Mouse (Mus musculus): ENCODE data around the gene Cpne4. TPM values are rescaled to one million over a fixed set of nuclear protein-coding genes. Genes with fewer than 3 reads are reported as not detected.
A peak's percentile ranks its signal among the peaks of the same experiment; 100 is the strongest.

The Cpne4 gene
- polyA plus RNA-seq, 1 experiment from 2014 or later, result 13.9 TPM

DNA sequence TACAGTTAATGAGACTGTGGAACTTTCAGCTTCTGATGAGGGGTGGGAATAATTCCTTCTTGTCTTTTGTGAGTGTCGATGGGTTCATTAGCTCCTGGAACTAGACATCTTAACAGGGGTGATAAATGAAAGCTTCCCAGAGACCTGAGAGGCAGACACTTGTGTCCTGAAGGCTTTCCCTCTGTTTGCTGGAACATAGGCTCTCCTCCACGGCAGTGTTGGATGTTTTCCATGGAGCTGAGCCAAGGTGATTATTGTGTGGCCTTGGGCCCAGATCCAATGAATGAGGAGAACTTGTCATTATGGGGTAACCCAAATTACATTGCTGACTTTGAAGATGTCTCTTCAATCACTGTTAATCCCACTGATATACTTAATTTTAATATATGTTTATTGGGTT is 146.1 kb downstream of the Cpne4 start:
- ATAC-seq (ENCODE audit: low FRiP score, low read depth), result no peak
- Histone ChIP-seq H3K4me3 (no peak overlapping the region), H3K36me3 (no peaks in the 10 kb centered on the region), H3K9me3 (no peaks in the 10 kb centered on the region), H3K9ac (no peak overlapping the region), H3K27ac (replicated peaks) (no peak overlapping the region), H3K27me3 (no peaks in the 10 kb centered on the region), H3K4me1 (replicated peaks) (0 out of 2 replicates have a peak, but pooled peaks cover 4% of the 10 kb centered on the region), H3K4me2 (no peak overlapping the region)
- WGBS, result 40% methylated on average over 2 of the region's 2 CpGs

DNA sequence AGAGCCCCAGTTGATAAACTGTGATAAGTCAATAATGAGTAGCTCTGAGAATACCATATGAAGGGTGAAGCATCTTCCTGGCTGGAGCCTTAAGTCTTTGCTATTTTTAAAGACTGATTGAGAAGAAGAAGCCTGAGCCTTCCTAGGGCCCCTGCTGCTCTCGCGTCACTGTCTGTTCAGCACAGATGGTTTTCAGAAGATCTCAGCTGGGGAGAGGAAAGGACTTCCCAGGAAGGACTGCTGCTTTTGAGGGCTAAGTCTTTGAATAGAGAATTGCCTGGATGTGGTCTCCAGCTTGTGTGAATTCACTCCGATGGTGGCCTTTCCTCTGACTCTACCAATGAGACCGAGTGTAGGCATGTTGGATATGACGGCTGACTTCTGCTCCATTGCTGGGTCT is 163.7 kb downstream of the Cpne4 start:
- no peak overlapping the region for H3K9ac ChIP-seq
- ATAC-seq (ENCODE audit: low FRiP score, low read depth), result no peak
- no peaks in the 10 kb centered on the region for H3K27me3 ChIP-seq
- no peaks in the 10 kb centered on the region for H3K9me3 ChIP-seq
- no peaks in the 10 kb centered on the region for H3K4me1 ChIP-seq (replicated peaks)
- 92% methylated on average over 5 of the region's 5 CpGs for WGBS
- H3K4me2 ChIP-seq, result no peak overlapping the region
- no peak overlapping the region for H3K4me3 ChIP-seq
- H3K27ac ChIP-seq (replicated peaks), result no peak overlapping the region
- no peaks in the 10 kb centered on the region for H3K36me3 ChIP-seq

DNA sequence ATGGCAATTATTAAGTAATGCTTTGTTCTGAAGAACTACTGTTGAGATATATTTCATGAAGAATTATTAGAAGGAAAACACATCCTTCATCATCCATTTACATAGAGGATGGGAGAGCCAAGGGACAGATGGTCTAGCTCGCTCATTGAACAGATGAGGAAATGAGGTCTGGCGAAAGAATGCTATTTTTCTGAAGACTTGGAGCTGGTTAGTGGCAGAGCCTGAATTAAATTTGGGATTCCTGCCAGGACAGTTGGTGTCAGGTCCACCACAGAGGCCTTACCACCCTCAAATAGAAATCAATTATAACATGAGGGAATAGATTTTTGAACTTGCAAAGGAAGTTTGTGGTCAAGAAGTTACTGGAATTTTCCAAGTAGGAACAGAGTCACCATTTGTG is 178.2 kb downstream of the Cpne4 start:
- Histone ChIP-seq H3K4me3 (no peak overlapping the region), H3K27me3 (no peaks in the 10 kb centered on the region), H3K4me2 (no peak overlapping the region), H3K4me1 (replicated peaks) (no peaks in the 10 kb centered on the region), H3K9me3 (no peaks in the 10 kb centered on the region), H3K27ac (replicated peaks) (no peak overlapping the region), H3K36me3 (no peaks in the 10 kb centered on the region), H3K9ac (no peak overlapping the region)
- 82% methylated on average over 2 of the region's 2 CpGs for whole genome bisulfite sequencing
- no peak for ATAC-seq (ENCODE audit: low FRiP score, low read depth)

DNA sequence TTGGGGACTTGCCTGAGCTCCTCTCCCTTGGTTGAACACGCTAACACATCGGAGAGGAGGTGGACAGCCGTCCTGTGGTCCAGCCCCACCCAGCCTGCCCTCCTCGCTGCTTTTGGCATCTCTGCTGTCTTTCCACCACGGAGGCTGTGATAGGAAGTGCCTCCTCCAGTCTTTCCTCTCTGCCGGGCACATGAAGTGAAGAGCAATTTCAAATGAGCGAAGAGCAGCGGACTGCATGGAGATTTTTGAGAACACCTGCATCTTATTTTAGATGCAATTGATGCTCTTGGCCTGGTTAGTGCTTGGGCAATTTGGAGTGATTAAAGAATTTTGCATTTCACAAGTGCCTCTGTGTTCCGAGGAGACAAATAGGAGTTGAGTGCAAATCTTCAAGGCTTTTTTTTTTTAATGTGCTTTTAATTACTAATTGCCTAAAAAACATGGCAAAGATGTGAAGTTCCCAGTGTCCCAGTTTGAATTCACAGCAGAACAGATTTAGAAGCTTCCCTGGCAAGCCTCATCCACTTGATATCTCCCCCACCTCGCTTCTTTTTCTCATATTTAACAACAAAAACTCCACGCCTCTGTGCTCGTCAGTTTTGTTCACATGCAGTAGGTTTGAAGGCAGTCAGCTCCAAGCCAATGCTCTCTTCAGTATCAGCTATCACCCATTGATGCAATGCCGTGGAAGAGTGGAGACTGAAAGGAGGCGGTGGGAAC is 195.7 kb downstream of the Cpne4 start:
- WGBS, result 83% methylated on average over 14 of the region's 14 CpGs

DNA sequence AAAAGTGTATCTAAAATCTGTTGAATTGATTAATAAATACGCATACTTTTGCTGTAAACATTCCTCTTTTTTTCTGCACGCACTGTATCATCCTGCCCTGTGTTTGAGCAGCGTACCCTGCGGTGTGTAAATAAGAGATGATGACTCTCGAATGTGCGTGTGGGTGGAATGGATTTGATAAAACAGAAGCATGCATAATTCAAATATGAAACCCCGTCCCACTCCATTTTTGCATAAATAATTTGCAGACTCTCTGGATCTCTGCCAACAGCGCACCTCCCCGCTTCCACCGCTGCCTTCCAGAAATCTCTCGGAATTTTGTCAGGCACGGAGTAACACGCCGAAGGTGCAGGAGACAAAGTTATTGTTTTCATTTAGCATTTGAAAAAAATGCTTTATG is 208.4 kb downstream of the Cpne4 start:
- no peak for ATAC-seq (ENCODE audit: low FRiP score, low read depth)
- H3K27ac ChIP-seq (replicated peaks), result no peak overlapping the region
- no peaks in the 10 kb centered on the region for H3K9me3 ChIP-seq
- WGBS, result 60% methylated on average over 14 of the region's 14 CpGs
- no peaks in the 10 kb centered on the region for H3K36me3 ChIP-seq
- no peaks in the 10 kb centered on the region for H3K4me1 ChIP-seq (replicated peaks)
- H3K27me3 ChIP-seq, result no peaks in the 10 kb centered on the region
- no peak overlapping the region for H3K9ac ChIP-seq
- H3K4me2 ChIP-seq, result 0 out of 2 replicates have a peak overlapping the region, but pooled peaks have one; percentile 5
- no peak overlapping the region for H3K4me3 ChIP-seq

More for the DNA sequence above, 195.7 kb downstream of the Cpne4 start:
- Histone ChIP-seq H3K36me3 (no peaks in the 10 kb centered on the region), H3K4me2 (no peak overlapping the region), H3K9ac (no peak overlapping the region), H3K27ac (replicated peaks) (no peak overlapping the region), H3K9me3 (no peaks in the 10 kb centered on the region), H3K4me3 (no peak overlapping the region), H3K27me3 (no peaks in the 10 kb centered on the region), H3K4me1 (replicated peaks) (no peaks in the 10 kb centered on the region)
- ATAC-seq (ENCODE audit: low FRiP score, low read depth), result no peak

DNA sequence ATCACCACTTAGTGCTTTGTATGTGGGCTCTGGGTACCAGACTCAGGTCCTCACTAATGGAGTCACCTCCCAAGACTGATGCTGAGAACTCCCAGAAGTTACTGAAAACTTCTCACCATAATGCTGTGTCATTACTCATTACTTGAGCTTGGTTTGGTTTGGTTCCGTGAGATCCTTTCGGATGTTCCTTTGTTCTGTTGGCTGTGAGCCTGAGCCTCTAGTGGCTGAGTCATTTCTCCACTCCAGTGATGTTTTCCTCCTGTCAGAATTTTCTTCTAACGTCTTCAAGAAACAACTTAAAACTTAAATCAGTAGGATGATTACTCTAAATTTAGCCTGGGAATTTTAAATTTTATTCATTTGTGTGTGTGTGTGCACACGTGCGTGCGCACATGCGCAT is 212.9 kb downstream of the Cpne4 start:
- no peaks in the 10 kb centered on the region for H3K36me3 ChIP-seq
- no peak overlapping the region for H3K4me3 ChIP-seq
- 87% methylated on average over 7 of the region's 7 CpGs for WGBS
- H3K9ac ChIP-seq, result no peak overlapping the region
- no peak for ATAC-seq (ENCODE audit: low FRiP score, low read depth)
- H3K4me1 ChIP-seq (replicated peaks), result no peaks in the 10 kb centered on the region
- H3K27ac ChIP-seq (replicated peaks), result no peak overlapping the region
- H3K9me3 ChIP-seq, result no peaks in the 10 kb centered on the region
- H3K27me3 ChIP-seq, result no peaks in the 10 kb centered on the region
- no peak overlapping the region for H3K4me2 ChIP-seq

DNA sequence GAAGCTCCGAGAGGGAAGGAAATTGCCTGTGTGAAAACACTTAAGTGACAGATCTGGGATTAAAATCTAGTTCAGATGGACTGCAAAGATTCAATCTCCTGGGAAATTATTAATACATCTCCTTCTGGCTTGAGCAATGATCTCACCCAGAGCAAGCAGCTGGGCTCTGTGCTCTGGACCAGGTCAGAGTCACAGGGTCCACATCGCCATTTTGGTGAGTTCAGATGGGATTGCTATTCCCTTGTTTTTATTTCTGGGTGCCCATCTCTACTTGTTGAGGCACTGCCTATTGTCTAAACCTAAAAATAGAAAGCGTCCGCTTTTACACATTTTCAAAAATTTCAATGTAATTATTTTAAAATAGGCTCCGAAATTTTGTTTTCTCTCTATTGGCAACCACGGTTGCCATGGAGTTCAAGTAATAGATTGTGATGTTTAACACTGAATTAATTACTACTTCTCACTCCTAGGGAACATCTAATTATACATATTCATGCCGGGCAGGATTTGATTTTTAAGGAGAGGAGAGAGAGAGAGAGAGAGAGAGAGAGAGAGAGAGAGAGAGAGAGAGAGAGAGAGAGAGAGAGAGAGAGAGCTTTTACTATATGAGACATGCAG is 229.2 kb downstream of the Cpne4 start:
- WGBS, result 75% methylated on average over 7 of the region's 7 CpGs
- no peaks in the 10 kb centered on the region for H3K4me1 ChIP-seq (replicated peaks)

DNA sequence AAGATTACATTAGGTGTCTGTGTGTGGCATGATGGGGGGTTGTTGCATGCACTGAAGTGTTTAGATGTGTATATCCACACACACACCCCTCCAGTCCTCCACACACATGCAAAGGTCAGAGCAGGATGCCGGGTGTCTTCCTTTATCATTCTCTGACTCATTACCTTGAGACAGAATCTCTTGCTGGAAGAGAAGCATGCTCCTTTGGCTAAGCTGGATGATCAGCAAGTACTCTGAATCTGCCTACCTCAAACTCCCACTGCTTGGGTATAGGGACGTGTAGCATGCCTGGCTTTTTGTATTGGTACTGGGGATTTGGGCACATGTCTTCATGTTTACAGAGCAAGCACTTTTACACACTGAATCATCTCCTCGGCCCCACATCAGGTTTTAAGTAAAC is 230.0 kb downstream of the Cpne4 start:
- H3K4me3 ChIP-seq, result no peak overlapping the region
- no peaks in the 10 kb centered on the region for H3K36me3 ChIP-seq
- no peak overlapping the region for H3K27ac ChIP-seq (replicated peaks)
- H3K9me3 ChIP-seq, result no peaks in the 10 kb centered on the region
- no peak overlapping the region for H3K9ac ChIP-seq
- no peak overlapping the region for H3K4me2 ChIP-seq
- no peaks in the 10 kb centered on the region for H3K4me1 ChIP-seq (replicated peaks)
- no peaks in the 10 kb centered on the region for H3K27me3 ChIP-seq
- ATAC-seq (ENCODE audit: low FRiP score, low read depth), result no peak
- 83% methylated on average over 3 of the region's 3 CpGs for WGBS

More for the DNA sequence above, 229.2 kb downstream of the Cpne4 start:
- no peak overlapping the region for H3K27ac ChIP-seq (replicated peaks)
- H3K4me2 ChIP-seq, result no peak overlapping the region
- H3K36me3 ChIP-seq, result no peaks in the 10 kb centered on the region
- no peaks in the 10 kb centered on the region for H3K9me3 ChIP-seq
- no peak for ATAC-seq (ENCODE audit: low FRiP score, low read depth)
- H3K27me3 ChIP-seq, result no peaks in the 10 kb centered on the region
- H3K4me3 ChIP-seq, result no peak overlapping the region
- H3K9ac ChIP-seq, result no peak overlapping the region

DNA sequence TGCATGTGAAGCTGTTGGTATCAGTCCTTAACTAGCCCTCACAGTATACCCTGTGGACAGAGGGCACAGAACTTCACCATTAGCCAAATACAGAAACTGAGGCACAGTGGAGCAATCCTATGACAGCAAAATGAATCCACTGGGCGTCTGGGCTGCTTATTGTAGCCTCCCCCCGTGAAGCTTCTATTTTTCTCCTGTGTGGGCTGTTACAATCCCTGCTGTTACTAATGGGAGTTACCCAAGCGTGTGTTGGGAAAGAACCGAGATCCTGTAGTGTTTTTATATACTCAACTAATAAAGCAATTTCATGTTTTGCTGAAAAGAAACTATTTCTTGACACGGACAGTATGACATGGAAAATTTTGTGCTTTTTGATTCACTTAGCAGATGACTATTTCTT is 230.7 kb downstream of the Cpne4 start:
- Histone ChIP-seq H3K9me3 (no peaks in the 10 kb centered on the region), H3K36me3 (no peaks in the 10 kb centered on the region), H3K27ac (replicated peaks) (no peak overlapping the region), H3K4me3 (no peak overlapping the region), H3K27me3 (no peaks in the 10 kb centered on the region), H3K4me1 (replicated peaks) (no peaks in the 10 kb centered on the region), H3K4me2 (no peak overlapping the region), H3K9ac (no peak overlapping the region)
- ATAC-seq (ENCODE audit: low FRiP score, low read depth), result no peak
- WGBS, result 52% methylated on average over 5 of the region's 5 CpGs

DNA sequence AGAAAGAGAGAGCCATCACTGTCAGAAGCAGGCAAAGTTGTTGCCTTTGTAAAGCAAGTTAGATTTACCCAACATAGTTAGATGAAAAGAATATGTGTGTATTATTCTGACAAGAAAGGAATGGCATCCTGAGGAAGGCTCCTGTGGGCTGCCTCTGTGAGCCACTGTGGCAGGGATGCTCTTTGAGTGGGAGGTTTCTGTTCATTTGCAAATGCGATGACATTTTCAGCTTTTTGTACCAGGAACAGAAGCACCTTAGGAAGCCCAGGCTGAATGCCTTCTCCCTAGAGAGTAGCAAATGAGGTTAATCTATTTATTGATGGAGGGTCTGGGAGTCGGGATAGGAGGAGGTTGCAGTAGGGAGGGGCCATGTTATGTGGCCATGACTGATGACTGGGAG is 249.5 kb downstream of the Cpne4 start:
- WGBS, result 2% methylated on average over 2 of the region's 2 CpGs
- Histone ChIP-seq H3K4me2 (no peak overlapping the region), H3K9me3 (no peaks in the 10 kb centered on the region), H3K36me3 (no peaks in the 10 kb centered on the region), H3K9ac (no peak overlapping the region), H3K27ac (replicated peaks) (no peak overlapping the region), H3K27me3 (no peaks in the 10 kb centered on the region), H3K4me3 (no peak overlapping the region), H3K4me1 (replicated peaks) (no peaks in the 10 kb centered on the region)
- ATAC-seq (ENCODE audit: low FRiP score, low read depth), result no peak

DNA sequence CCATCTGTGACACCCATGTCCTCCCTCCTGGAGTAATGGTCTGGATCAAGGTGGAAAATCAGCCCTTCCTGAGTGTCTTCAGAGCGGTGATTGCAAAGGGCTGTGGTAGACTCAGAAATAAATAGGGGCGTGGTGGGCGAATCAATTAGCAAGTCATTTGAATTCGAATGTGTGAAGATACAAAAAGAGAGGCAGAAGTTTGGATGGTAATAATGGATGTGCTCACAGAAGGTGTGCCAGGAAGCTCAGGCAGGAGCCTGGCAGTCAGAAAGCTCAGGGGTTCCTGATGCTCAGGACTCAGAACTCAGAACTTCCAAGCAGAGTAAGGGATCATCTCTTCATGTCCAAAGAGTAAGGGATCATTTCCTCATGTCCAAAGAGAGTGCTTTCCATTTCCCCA is 257.7 kb downstream of the Cpne4 start:
- Histone ChIP-seq H3K4me2 (no peak overlapping the region), H3K27me3 (no peaks in the 10 kb centered on the region), H3K4me3 (no peak overlapping the region), H3K4me1 (replicated peaks) (no peaks in the 10 kb centered on the region), H3K9ac (no peak overlapping the region), H3K27ac (replicated peaks) (no peak overlapping the region), H3K9me3 (no peaks in the 10 kb centered on the region), H3K36me3 (no peaks in the 10 kb centered on the region)
- WGBS, result 73% methylated on average over 4 of the region's 4 CpGs
- ATAC-seq (ENCODE audit: low FRiP score, low read depth), result no peak

DNA sequence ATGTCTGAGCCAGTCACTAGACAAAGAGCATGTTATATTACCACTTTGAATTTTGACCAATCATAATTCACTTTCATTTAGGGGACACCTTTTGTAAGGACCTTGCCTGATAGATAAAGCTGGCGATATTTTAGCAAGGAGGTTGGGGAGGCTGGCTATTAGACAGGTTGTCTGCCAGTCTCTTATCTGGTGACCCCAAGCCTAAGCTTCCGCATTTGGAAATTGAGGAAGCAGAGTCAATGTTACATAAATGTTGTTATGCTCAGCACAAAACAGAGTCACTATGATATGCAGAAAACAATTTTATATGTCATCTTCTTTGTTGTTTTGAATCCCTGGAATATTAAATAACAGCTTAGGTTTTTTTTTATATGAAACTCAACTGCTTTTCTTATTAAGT is 267.6 kb downstream of the Cpne4 start:
- no peak overlapping the region for H3K4me3 ChIP-seq
- 94% methylated on average over 2 of the region's 2 CpGs for WGBS

DNA sequence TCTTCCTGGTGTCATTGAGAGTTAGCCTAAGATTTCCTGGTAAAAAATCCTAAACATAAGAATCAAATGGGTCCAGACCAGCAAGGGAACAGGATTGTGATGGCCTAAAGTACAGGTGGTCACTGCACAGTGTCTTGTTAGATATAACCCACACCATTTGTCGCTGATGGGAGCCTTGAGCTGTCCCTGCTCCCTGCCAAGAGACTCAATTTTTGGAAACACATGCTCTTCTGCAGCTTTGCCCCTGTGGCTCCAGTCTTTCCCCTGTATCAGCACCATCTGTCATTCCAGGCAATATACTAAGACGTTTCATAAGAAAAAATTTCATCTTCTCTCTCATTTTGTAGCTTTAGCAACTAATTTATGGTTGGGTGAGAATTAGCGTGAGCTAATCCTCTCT is 281.6 kb downstream of the Cpne4 start:
- WGBS, result 64% methylated on average over 3 of the region's 3 CpGs
- H3K36me3 ChIP-seq, result no peaks in the 10 kb centered on the region

More for the DNA sequence above, 267.6 kb downstream of the Cpne4 start:
- no peaks in the 10 kb centered on the region for H3K27me3 ChIP-seq
- no peak overlapping the region for H3K4me2 ChIP-seq
- no peak overlapping the region for H3K9ac ChIP-seq
- H3K4me1 ChIP-seq (replicated peaks), result no peaks in the 10 kb centered on the region
- no peaks in the 10 kb centered on the region for H3K9me3 ChIP-seq
- H3K36me3 ChIP-seq, result no peaks in the 10 kb centered on the region
- no peak overlapping the region for H3K27ac ChIP-seq (replicated peaks)
- ATAC-seq (ENCODE audit: low FRiP score, low read depth), result no peak

More for the DNA sequence above, 281.6 kb downstream of the Cpne4 start:
- H3K9ac ChIP-seq, result no peak overlapping the region
- H3K4me3 ChIP-seq, result no peak overlapping the region
- ATAC-seq (ENCODE audit: low FRiP score, low read depth), result no peak
- H3K9me3 ChIP-seq, result no peaks in the 10 kb centered on the region
- H3K27me3 ChIP-seq, result no peaks in the 10 kb centered on the region
- H3K27ac ChIP-seq (replicated peaks), result no peak overlapping the region
- no peak overlapping the region for H3K4me2 ChIP-seq
- H3K4me1 ChIP-seq (replicated peaks), result no peaks in the 10 kb centered on the region

Measured in hindbrain, embryonic 15.5 days (tissue).